Mouse (Mus musculus): Measurements from ENCODE around the gene Clns1a.

- no peak for TF ChIP-seq CTCF (IDR thresholded peaks at IDR 0.05; ENCODE audit: extremely low read depth, insufficient read length, insufficient replicate concordance, low read depth, low read length)
- no peak for TF ChIP-seq POLR2A (IDR thresholded peaks at IDR 0.05; ENCODE audit: low read depth, low read length)
Observed at GRCm38 (mm10) chr7:97749207-97750190, 53.1 kb downstream of the Clns1a start.

Data from small intestine, adult 2 months (tissue).